Mouse (Mus musculus) retina, postnatal 1 day (tissue): ENCODE measurements around the gene Usp6nl.

Source experiments
- DNase-seq: peaks from one replicate; pipeline ENCODE4 v3.0.0-alpha.2; 2012

Usp6nl gene

DNA sequence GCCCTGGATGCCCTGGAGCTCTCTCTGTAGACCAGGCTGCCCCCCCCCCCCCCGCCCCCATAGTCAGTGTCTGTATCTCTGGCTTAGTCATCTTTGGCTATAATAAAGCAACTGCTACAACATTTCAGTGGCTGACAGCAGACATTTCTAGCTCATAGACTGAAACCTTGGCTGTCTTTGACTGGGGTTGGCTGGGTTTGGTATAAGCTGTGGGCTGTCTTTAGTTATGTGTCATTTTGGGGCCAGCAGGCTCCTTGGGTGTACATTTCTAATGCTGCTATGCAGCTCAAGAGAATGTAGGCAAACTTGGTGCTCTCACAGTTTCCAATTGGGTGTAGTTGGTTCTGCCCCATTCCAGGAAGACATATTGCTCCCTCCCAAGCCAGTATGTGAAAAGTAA lies 11.1 kb downstream of the Usp6nl start:
- DNase-seq = no peak

DNA sequence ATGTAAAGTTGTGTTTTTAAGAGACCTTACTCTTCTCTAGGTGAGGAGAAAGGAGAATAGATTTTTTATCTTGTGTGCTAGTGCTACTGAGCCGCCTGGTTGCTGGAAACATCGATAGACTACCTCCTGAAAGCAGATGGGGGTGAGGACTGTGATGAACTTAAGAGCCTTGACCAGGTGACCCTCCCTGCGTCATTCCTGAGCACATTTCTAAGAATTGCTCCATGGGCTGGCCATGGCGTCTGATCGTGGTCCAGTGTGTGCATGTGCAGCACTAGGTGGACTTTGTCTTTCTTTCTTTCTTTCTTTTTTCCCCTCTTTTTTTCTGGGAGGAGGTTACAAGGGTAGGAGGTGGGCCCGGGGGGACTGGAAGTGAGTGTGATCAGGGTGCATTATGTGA lies 11.5 kb downstream of the Usp6nl start:
- DNase-seq = no peak

DNA sequence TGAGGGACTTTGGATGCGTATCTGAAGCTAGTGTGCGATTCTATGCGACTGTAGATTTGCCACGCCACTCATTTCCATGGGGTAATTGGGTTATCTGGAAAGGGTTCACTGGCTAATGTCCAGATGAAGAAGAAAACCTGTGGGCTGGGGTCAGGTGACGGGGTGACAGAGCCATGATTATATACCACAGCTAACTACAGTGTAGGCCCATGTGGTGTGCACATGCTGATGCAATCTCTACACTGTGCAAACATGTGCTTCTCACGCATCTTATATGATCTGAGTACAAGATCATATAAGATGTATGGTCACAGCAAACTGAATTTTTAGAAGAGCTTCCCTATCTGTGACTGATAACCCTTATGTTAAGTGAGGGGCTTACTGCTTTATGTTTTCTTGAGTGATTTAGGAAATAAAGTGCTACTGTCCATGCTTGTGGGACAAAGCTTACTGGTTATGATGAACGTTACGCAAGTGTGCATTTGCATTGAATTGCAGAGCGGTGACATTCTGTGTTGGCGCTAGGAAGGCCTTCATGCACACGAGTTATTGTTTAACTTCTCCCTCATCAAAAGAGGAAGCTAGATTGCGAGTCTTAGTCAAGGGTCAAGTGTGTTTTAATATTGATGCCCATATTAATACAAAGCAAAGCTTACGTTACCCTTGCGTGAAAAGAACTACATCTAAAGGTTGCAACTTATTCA lies 12.7 kb downstream of the Usp6nl start:
- DNase-seq = no peak

DNA sequence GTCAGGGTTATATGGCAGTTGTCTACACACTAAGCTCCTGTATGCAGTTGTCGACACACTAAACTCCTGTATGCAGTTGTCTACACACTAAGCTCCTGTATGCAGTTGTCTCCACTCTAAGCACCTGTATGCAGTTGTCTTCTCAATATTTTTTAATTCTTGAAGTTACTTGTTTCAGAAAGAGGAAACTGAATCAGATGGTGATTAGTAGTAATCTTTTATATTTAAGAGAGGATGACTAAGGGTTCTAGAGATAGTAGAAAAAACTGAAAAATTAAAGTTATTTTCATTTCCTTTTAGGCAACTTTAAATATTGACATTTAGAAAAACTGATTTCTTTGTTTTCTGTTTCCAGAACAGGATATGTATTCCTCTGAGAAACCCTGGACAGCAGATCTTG lies 13.5 kb downstream of the Usp6nl start:
- DNase-seq = no peak

DNA sequence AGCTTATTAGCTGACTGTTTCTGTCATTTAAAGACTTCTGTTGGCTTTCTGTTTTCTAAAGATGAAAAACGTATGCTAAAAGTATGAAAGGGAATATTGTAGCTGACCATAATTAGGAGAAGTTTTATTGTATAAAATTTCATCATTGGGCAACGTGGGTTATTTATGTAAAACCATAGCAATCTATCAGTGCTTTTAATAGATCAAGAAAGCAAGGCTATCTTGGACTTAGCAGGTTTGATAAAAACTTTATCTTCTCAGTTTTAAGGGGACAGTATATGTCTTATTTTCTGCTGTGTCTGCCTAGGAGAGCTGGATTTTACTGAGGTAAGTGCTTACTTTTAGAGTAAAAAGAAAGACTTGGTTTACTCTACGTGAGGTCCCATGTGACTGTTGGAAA lies 14.2 kb downstream of the Usp6nl start:
- DNase-seq = no peak

DNA sequence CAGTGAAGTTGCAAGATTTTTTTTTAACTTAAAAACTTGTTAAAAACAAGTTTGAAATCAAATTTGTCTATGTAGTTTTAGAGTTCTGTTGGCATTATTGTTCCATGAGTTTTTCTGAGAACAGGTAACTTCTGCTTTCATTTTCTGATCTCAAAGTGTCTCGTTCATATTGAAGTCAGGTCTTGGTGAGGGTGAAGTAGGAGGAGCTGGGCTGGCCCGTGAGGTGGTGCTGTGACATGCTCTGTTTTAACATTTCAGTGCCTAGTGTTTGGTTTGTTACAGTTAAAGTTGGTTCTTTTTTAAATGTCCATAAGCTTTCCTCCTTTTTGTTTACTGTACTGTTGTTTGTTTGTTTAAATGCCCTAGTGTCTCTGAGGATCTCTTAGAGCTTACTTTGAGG lies 15.0 kb downstream of the Usp6nl start:
- no peak for DNase-seq

DNA sequence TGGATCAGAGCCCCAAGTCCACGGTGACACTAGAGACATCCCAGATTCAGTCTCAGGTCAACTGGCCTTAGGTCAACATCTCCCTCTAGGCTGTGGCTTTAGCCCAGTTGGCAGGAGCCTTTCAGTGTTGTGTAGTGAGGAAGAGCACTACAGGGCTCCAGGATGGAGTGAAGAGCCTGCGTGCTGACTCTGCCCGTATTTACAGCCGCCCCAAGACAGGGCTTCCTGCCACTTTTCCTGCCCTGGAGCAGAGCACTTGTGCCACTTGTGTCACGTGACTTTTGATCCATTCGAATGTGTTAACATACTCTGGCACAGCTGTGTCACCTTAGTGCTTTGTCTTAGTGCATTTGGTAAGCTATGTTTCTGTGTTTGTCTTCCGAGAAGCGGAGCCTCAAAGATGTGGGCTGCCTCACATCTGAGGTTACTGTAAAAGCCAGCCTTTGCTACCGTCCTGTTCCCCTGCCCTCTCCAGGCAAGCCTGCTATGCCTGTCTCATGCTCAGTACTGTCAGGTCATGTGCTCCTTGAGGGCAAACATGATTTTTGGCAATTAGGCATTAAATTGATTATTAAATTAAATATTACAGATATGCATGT lies 15.7 kb downstream of the Usp6nl start:
- DNase-seq = no peak

DNA sequence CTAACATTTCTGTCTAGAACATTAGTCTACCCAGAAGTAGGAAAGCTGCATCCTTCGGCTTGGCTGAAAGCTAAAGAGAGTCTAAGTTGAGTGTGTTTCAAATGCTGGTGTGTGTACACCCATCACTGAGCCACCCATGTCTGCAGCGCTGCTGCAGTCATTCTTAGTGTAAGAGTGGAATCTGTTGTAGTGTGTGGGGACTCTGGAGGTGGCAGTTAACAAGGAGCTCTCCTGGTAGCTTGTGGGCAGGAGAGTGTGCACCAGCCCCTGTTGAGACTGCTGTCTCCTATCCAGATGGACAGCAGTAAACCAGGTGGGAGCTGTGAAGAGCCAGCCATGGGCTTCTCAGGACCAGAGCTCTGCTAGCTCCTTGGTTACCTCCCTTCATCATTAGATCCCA lies 18.0 kb downstream of the Usp6nl start:
- DNase-seq = no peak

DNA sequence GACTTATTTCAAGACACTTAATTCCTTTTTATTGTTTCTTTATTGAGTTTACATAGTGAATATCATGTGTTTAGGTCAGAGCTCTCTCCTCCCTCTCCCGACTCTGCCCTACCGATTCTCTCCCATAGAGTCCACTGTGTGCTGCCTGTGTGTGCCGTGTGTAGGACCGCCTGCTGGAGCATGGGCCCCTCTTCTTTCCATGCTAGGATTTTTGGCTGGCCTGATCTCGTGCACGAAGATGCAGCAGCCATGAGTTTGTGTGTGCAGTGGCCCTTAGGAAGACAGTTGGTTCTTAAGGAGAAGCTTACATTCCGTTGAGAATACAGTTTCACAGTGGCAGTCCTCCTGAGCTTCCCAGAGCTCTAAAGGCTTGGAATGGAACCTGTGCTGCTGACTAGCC lies 19.0 kb downstream of the Usp6nl start:
- DNase-seq = no peak

DNA sequence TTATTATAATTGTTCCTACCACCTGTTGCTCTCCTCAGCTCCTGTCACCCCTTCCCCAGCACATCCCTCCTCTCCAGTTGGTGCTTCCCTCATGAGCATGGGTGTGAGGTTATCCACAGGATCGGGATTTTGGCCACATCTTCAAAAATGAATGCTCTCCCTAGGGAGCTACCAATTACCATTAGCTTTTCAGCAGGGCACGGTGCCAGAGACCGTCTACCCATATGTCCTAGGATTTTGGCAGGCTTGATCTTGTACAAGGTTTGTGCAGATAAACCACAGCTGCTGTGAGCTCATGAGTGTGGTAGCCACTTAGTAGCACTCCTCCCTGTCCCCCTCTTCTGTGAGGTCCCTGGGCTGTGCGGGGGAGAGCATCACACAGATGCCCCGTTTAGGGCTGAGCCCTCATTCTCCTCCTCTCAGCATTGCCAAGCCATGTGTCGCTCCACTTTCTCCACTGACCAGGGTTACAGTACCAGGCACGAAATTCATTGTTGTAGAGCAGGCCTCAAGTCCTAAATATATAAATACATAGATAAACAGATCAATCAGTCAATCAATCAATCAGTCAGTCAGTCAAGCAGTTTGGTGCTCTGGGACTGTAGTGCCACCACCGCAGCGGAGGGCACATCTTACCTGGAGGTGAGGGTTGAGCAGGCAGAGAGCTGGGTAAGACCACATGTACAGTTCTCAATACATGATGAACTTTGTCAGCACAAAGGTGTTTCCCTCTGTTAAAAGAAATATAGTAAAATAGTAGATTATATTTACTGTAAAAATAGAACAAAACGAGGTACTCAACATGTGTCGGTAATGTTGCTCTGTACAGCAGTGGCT lies 27.0 kb downstream of the Usp6nl start:
- peak; percentile 54 for DNase-seq

DNA sequence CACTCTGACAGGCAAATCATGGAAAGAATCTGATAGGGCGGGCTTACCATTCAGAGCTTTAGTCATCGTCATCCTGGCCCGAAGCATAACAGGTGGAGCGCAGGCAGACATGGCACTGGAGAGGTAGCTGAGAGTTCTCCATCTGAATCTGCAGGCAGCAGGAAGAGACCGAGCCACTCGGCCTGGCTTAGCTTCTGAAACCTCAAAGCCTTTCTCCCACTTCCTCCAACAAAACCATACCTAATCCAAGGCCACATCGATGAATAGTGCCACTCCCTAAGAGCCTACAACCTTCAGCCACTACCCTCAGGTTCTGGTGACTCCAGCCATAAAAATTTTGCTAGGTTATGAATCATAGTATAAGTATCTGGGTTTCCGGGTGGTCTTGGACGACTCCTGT lies 27.7 kb downstream of the Usp6nl start:
- DNase-seq = no peak

DNA sequence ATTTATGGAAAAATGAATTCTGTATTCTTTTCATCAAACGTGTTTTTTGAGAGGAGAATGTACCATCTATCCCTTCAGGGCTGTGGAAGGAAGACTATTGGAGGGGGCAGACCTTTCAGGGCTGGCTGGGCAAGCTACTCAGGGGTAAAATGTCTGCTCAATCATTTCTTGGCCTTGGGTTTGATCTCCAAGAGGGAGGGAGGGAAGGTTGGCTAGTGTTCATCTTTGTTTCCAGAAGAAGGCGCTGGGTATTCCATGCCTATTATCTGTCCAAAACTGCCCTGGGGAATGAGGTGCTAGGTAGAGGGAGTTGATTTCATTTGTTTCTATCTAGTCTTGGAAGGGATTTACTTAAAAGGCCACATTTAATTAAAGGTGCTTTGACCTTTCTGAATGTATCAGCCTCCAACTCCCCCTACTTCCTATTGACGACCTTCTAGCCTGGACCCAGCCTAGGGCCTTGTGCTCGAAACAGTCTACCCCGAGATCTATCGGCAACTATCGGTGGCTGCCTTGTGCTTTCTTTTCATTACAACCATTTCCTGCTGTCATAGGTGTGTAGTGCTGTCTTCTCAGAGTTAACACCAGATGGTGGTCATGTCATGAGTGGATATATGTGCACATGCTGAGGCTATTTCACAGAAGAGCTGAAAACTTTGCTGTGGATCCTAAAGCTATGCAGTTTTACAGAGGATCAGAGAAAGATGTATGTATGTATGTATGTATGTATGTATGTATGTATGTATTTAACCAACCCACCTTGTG lies 28.6 kb downstream of the Usp6nl start:
- no peak for DNase-seq

DNA sequence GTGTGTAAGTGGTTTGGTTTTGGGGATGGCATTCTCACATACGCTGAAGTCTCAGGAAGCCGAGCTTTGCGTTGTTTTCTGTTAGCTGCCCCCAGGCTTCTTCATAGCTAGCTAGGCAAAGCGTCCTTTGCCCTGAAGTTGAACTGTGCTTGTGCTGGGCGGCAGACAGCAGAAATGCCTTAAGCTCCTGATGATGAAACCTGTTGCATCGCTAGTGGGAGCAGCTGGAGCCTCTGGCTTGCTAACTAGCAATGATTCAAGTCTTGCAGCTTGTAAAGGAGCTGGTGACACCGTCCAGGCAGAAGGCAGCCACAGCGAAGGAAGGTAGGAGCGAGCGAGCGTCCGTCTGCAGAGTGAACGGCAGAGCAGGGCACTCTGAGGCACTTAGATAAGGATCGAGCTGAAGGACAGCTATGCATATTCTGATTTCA lies 30.1 kb downstream of the Usp6nl start:
- DNase-seq = peak; percentile 56

DNA sequence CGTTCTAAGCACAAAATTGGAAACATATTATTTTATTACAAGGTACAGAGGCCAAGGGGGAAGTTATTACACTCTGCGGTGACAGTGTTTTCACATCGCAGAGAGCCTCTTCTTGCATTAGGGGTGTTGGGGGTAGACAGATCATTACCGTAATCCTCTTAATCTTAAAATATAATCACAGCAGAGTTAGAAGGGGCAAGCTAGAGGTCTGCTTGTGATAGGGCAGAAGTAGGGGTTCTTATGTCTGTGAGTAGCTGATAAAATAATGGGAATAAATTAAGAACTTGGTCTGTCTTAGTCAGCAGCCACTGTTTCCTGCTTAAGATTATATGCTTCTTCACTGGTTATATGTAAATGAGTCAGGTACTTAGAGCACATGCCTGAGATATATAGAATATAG lies 30.6 kb downstream of the Usp6nl start:
- DNase-seq = no peak

DNA sequence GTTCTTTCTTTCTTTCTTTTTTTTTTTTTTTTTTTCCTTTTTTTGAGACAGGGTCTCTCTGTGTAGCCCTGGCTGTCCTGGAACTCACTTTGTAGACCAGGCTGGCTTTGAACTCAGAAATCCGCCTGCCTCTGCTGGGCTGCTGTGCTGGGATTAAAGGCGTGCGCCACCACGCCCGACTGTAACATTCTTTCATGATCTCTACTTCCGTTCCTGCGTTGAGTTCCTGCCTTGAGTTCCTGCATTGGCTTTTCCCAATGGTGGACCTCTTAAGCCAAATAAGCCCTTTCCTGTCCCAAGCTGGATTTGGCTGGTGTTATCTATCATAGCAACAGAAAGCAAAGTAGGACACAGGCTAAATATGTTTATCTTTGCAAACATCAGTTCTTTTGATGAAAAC lies 34.8 kb downstream of the Usp6nl start:
- no peak for DNase-seq

DNA sequence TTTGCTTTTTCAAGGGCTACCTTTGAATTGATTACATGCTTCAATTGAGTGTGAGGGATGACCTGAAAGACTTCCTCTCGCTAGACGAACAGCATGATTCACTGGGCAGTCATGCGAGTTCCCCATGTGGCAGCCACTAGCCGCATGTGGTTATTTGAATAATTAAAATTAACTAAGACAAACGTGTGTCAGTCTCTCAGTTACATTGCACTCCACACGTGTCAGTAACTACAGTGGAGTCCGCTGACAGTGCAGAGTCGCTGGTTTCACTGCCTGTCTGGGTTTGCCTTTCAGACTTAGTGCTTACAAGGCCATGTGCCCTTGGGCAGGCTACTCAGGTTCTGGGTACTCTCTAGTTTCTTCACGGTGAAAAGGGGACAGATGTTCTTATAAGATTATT lies 37.2 kb downstream of the Usp6nl start:
- DNase-seq = peak; percentile 82

DNA sequence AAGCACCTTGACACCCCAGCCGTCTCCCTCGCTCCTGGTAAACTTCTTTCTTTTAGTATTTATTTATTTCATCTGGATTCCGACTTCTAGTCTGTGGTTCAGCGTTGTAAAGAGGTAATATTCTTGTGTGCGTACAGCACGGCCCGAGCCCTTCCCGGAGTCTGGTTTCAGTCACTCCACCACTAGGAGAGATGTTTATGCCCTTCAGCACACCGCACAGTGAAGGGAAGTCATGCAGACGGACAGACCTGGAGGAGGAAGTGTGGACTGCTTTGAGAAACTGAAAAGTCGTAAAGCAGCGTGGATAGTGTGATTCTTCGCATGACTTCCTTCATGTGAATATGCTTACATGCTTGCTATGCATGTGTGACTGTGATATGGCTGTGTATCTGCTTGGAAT lies 40.7 kb downstream of the Usp6nl start:
- no peak for DNase-seq

DNA sequence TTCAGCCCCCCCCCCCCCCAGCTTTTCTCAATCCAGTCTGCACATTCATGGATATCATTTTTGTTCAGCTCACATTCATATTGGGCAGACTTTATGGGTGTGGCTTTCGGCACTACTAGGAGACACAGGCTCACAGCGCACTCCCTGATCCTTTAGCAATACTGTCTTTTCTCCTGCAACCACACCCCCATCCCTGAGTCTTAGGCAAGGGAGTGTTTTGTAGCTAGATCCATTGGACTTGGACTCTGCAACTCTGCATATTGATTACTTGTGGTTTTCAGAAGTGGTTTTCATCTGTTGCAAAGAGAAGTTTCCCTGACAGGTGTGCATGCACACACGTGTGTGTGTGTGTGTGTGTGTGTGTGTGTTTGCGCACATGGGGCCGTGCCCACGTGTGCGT lies 41.5 kb downstream of the Usp6nl start:
- no peak for DNase-seq

DNA sequence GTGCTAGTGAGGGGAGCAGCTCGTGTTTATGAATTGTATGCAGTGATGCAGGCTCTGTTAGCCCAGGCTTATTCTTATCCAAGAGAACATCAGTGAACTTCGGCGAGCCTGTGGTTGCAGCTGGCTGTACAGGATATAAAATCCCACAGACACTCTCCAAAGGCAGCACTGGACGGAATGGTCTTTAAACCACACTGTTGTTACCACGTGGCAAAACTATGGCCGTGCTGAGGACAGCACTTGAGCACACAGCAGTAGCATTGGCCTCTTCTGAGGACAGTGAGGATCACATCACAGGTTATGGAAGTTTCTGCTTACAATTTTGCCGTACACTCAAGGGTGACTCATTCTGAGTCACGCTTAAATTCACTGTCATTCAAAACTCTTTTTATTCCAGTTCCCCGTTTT lies 44.1 kb downstream of the Usp6nl start:
- no peak for DNase-seq

DNA sequence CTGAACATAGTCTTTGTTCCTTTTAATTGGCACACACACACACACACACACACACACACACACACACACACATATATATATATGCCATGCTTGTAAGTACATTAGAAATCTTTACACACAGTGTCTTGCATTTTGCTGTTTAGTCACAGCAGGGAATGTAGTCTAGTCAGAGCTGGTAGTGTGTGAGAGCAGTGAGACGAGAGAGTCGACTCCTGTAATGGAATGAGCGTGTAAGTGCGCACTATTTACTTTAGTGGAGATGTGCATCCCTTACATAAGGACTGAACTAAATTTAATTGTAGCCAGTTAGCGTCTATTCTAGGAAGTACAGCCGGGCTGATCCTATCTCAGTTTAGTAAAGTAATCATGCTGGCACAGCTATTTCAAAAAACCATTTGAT lies 44.5 kb downstream of the Usp6nl start:
- no peak for DNase-seq

DNA sequence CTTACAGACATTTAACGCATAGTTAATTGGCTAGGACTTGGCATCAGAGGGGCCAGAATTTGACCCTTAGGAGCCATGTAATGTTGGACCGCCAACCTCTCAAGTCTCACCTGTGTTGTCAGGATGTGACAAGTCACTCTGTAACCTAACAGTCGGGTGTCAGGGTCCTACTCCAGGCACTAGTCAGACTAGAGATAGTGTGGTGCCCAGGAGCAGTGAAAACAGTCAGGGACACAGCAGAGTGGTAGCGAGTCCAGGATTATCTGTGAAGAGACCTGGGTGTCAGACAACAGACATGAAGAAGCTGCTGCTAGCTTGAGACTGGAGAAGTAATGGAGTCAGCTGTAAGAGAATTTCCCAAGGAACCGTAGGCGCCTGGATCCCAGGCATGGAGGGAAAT lies 45.0 kb downstream of the Usp6nl start:
- DNase-seq = no peak

DNA sequence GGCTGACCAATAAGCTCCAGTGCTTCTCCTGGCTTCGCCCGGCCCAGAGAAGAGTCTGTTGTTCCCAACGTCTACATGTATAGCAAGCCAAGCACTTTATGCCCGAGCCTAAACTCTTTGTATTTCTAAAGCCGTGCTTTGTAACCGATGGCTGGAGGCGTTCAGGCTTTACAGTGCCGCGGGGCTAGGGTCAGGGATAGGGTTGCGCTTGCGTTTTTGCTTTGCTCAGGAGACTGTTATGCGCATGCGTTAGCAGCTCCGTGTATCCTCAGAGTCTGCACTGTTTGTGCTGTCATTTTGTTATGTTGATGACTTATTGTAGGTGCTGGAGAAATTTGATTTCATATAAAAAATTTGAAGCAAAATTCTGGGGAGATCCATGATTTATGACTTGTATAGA lies 51.7 kb downstream of the Usp6nl start:
- DNase-seq = no peak

DNA sequence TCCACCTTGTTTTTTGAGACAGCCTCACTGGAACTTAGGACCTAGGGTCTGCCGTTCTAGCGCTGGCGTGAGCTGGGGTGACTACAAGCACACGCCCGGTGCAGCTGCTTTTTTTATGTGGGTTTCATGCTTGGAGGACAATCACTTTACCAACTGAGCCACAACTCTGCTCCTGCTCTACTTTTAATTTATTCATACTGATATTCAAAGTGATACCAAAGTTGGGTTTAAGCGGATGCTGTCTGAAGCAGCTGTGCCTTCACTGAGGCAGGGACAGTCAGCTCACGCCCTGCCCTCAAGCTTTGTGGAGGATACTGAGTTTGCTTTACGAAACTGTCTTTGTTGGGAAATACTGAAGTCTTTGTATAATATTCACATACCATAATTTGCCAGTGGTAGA lies 53.6 kb downstream of the Usp6nl start:
- no peak for DNase-seq
